Mouse (Mus musculus): ENCODE measurements around the gene Kcnmb3. TPM values are rescaled to one million over a fixed set of nuclear protein-coding genes. Genes with fewer than 3 reads are reported as not detected.
A peak's percentile ranks its signal among the peaks of the same experiment; 100 is the strongest.

Kcnmb3 gene
- polyA plus RNA-seq, 1 experiment from 2014 or later, result 0.14 TPM

GRCm38 (mm10) chr3:32509496-32510374 lies 17.7 kb upstream of the Kcnmb3 start, which contains the start of gene Zfp639:
TSS of gene Zfp639 (plus strand) at chr3:32510259.
- Histone ChIP-seq H3K4me3 (peak within 1 kb of the TSS; percentile 85), H3K4me1 (peaks cover 22% of the 10 kb centered on the region), H3K27ac (peak within 1 kb of the TSS; percentile 96), H3K27me3 (ENCODE audit: low read depth, poor library complexity, severe bottlenecking) (no peaks in the 10 kb centered on the region), H3K9me3 (replicated peaks) (no peaks in the 10 kb centered on the region), H3K36me3 (peaks cover 11% of the 10 kb centered on the region)
- 9% methylated on average over 24 of the region's 24 CpGs for WGBS
- no peak for DNase-seq (ENCODE audit: low spot score)

- DNase-seq (ENCODE audit: low spot score), result peak; percentile 73
- Histone ChIP-seq H3K27ac (no peak overlapping the region), H3K4me3 (peak overlapping the region; percentile 23; the same call in 1 of the 2 replicates), H3K36me3 (peaks cover 5% of the 10 kb centered on the region; the same call in 1 of the 2 replicates), H3K9me3 (replicated peaks) (no peaks in the 10 kb centered on the region), H3K4me1 (peaks cover 22% of the 10 kb centered on the region), H3K27me3 (ENCODE audit: low read depth, poor library complexity, severe bottlenecking) (no peaks in the 10 kb centered on the region)
- 3% methylated on average over 17 of the region's 17 CpGs for WGBS
Measured at GRCm38 (mm10) chr3:32508666-32509324, 16.8 kb upstream of the Kcnmb3 start.

DNA sequence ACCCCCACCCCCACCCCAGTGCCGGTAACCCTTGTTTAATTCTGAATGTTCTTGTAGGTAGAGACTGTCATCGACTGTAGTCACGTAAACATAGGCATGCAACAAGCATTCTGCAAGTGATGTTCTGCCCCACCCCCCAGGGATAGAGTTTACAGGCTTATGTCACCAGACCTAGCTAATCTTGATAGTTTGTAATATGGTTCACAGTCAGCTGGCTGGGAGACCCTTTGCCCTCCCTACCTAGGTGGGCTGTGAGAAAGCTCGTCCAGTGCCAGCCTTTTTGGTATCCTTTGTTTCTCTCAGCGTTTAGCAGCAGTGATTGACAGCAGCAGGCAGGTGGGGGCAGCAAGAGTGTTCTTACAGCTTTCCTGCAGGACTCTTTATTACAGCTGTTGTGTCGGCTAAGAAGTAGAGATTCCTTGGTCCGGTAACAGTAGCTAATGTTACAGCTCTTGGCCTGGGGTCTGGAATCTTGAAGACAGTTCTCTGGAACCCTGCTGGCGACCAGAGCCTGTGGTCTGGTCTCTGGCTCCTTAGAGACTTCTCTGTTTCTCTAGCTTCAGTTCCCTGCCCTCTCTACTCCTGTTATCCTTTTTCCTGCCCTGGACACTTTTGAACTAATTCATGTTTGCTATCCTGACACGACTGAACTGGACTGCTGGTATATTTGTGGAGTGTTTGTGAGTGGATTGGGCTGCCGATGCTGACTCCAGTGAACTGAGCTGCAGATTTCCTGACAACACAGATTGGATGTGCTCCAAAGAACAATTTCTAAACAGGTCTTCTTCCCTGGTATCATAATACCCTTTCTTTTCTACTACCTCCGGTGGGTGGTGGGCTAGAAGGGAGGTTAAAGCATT lies 14.6 kb upstream of the Kcnmb3 start:
- WGBS, result 71% methylated on average over 11 of the region's 11 CpGs
- Histone ChIP-seq H3K27ac (no peak overlapping the region), H3K27me3 (ENCODE audit: low read depth, poor library complexity, severe bottlenecking) (no peaks in the 10 kb centered on the region), H3K4me3 (no peak overlapping the region), H3K4me1 (peaks cover 17% of the 10 kb centered on the region), H3K36me3 (no peaks in the 10 kb centered on the region), H3K9me3 (replicated peaks) (no peaks in the 10 kb centered on the region)
- DNase-seq (ENCODE audit: low spot score), result no peak

- no peak overlapping the region for H3K27ac ChIP-seq
- no peak overlapping the region for H3K4me3 ChIP-seq
- no peak for DNase-seq (ENCODE audit: low spot score)
- H3K27me3 ChIP-seq (ENCODE audit: low read depth, poor library complexity, severe bottlenecking), result no peaks in the 10 kb centered on the region
- no peaks in the 10 kb centered on the region for H3K36me3 ChIP-seq
- WGBS, result 77% methylated on average over 3 of the region's 3 CpGs
- H3K4me1 ChIP-seq, result peaks cover 12% of the 10 kb centered on the region
- H3K9me3 ChIP-seq (replicated peaks), result no peaks in the 10 kb centered on the region
Measured at GRCm38 (mm10) chr3:32505841-32506240, 13.8 kb upstream of the Kcnmb3 start.

GRCm38 (mm10) chr3:32500346-32500745 lies 8.3 kb upstream of the Kcnmb3 start:
- H3K4me3 ChIP-seq, result no peak overlapping the region
- no peak for DNase-seq (ENCODE audit: low spot score)
- no peaks in the 10 kb centered on the region for H3K9me3 ChIP-seq (replicated peaks)
- H3K4me1 ChIP-seq, result peaks cover 6% of the 10 kb centered on the region; the same call in 1 of the 2 replicates
- no peak overlapping the region for H3K27ac ChIP-seq
- H3K36me3 ChIP-seq, result no peaks in the 10 kb centered on the region
- 95% methylated on average over 2 of the region's 2 CpGs for WGBS
- no peaks in the 10 kb centered on the region for H3K27me3 ChIP-seq (ENCODE audit: low read depth, poor library complexity, severe bottlenecking)

DNA sequence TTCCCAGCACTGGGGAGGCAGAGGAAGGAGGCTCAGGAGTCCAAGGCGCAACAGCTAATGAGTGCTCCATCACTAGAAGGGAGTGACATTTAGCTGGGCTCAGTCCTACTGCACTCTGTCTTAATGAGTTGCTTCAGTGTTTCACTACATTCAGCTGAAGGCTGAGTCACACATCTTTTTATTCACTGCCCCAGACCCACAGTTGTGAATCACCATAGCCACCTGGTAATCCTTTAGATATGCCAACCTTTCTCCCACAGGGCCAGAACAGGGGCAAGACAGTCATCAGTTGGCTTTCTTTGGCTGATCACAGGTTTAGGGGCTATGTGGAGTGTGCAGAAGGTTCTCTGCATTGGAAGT lies 4.7 kb upstream of the Kcnmb3 start:
- H3K27ac ChIP-seq, result no peak overlapping the region
- H3K4me1 ChIP-seq, result peaks cover 10% of the 10 kb centered on the region; the same call in 1 of the 2 replicates
- H3K27me3 ChIP-seq (ENCODE audit: low read depth, poor library complexity, severe bottlenecking), result no peaks in the 10 kb centered on the region
- DNase-seq (ENCODE audit: low spot score), result no peak
- 97% methylated on average over 1 of the region's 1 CpGs for WGBS
- no peaks in the 10 kb centered on the region for H3K36me3 ChIP-seq
- H3K4me3 ChIP-seq, result no peak overlapping the region
- H3K9me3 ChIP-seq (replicated peaks), result no peaks in the 10 kb centered on the region

GRCm38 (mm10) chr3:32495856-32496710 lies 4.1 kb upstream of the Kcnmb3 start:
- Histone ChIP-seq H3K9me3 (replicated peaks) (no peaks in the 10 kb centered on the region), H3K36me3 (no peaks in the 10 kb centered on the region), H3K4me1 (peaks cover 10% of the 10 kb centered on the region; the same call in 1 of the 2 replicates), H3K27me3 (ENCODE audit: low read depth, poor library complexity, severe bottlenecking) (no peaks in the 10 kb centered on the region), H3K4me3 (no peak overlapping the region), H3K27ac (no peak overlapping the region)
- WGBS, result 64% methylated on average over 8 of the region's 8 CpGs
- no peak for DNase-seq (ENCODE audit: low spot score)

- 67% methylated on average over 8 of the region's 8 CpGs for WGBS
- no peak for DNase-seq (ENCODE audit: low spot score)
- no peak overlapping the region for H3K27ac ChIP-seq
- H3K36me3 ChIP-seq, result no peaks in the 10 kb centered on the region
- H3K27me3 ChIP-seq (ENCODE audit: low read depth, poor library complexity, severe bottlenecking), result no peaks in the 10 kb centered on the region
- H3K9me3 ChIP-seq (replicated peaks), result no peaks in the 10 kb centered on the region
- H3K4me1 ChIP-seq, result peaks cover 10% of the 10 kb centered on the region; the same call in 1 of the 2 replicates
- H3K4me3 ChIP-seq, result no peak overlapping the region
Measured at GRCm38 (mm10) chr3:32495088-32495770, 3.2 kb upstream of the Kcnmb3 start.

DNA sequence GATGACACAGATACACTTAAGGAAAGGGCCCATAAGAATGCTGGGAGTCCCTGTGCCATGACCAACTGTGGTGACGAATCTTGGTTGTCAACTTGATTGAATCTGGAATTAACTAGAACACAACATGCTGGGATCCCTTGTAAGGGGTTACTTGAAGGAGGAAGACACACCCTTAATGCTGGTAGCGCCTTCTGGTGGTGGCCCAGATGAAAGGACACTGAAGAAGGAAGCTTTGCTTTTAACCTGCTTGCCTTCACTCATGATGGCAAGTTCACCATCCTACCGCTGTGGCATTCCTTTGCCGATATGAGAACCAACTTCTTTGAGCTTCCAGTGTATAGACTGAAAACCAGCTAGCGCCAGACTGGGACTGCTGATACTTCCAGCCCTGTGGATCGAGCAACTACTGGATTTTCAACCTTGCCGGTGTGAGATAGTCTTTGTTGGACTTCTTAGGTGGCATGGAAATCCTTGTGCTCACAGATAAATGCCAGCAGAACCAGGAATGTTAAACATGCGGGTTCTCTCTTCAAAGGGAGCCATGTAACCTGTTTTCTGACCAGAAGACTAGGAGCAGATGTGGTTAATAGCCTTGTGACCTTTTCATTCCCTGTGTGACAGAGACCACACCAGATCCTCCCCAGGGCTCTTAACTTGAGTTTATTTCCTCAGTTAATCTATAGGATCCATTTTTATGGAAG lies 2.5 kb upstream of the Kcnmb3 start:
- Histone ChIP-seq H3K4me3 (no peak overlapping the region), H3K36me3 (no peaks in the 10 kb centered on the region), H3K4me1 (peaks cover 10% of the 10 kb centered on the region; the same call in 1 of the 2 replicates), H3K27me3 (ENCODE audit: low read depth, poor library complexity, severe bottlenecking) (no peaks in the 10 kb centered on the region), H3K27ac (no peak overlapping the region), H3K9me3 (replicated peaks) (no peaks in the 10 kb centered on the region)
- WGBS, result 82% methylated on average over 8 of the region's 8 CpGs
- no peak for DNase-seq (ENCODE audit: low spot score)

- no peak overlapping the region for H3K4me3 ChIP-seq
- H3K27ac ChIP-seq, result no peak overlapping the region
- H3K36me3 ChIP-seq, result no peaks in the 10 kb centered on the region
- DNase-seq (ENCODE audit: low spot score), result no peak
- H3K4me1 ChIP-seq, result peaks cover 6% of the 10 kb centered on the region; the same call in 1 of the 2 replicates
- no peaks in the 10 kb centered on the region for H3K9me3 ChIP-seq (replicated peaks)
- H3K27me3 ChIP-seq (ENCODE audit: low read depth, poor library complexity, severe bottlenecking), result no peaks in the 10 kb centered on the region
Measured at GRCm38 (mm10) chr3:32490928-32491315, 1.1 kb downstream of the Kcnmb3 start.
